Mouse (Mus musculus) testis, adult 2 months (tissue): Measurements from ENCODE around the gene Mmp2.

Experiments
- CTCF ChIP-seq: fragments of 200-500 bp; IDR thresholded peaks from 2 replicates; pipeline ENCODE4 v1.5.1; 2012; ENCODE audit warnings: low read depth, mild to moderate bottlenecking, inconsistent platforms, low read length, moderate library complexity; ENCODE audit not compliant: control insufficient read depth, insufficient read depth, insufficient replicate concordance
- POLR2A ChIP-seq: fragments of 200-500 bp; IDR thresholded peaks from 2 replicates; pipeline ENCODE4 v1.6.1; 2012; ENCODE audit warnings: low read depth, mild to moderate bottlenecking, inconsistent platforms, low read length, moderate library complexity; ENCODE audit not compliant: control insufficient read depth

GRCm38 (mm10) chr8:92902981-92903380 lies 75.9 kb downstream of the Mmp2 start:
- TF ChIP-seq POLR2A (no peak), CTCF (no peak)
